Mouse (Mus musculus) cerebellum, adult 11-12 months (tissue): Measurements from ENCODE around the gene Phpt1.

Source experiments
- DNase-seq: peaks from one replicate; pipeline ENCODE4 v3.0.0; 2022

The Phpt1 gene

DNA sequence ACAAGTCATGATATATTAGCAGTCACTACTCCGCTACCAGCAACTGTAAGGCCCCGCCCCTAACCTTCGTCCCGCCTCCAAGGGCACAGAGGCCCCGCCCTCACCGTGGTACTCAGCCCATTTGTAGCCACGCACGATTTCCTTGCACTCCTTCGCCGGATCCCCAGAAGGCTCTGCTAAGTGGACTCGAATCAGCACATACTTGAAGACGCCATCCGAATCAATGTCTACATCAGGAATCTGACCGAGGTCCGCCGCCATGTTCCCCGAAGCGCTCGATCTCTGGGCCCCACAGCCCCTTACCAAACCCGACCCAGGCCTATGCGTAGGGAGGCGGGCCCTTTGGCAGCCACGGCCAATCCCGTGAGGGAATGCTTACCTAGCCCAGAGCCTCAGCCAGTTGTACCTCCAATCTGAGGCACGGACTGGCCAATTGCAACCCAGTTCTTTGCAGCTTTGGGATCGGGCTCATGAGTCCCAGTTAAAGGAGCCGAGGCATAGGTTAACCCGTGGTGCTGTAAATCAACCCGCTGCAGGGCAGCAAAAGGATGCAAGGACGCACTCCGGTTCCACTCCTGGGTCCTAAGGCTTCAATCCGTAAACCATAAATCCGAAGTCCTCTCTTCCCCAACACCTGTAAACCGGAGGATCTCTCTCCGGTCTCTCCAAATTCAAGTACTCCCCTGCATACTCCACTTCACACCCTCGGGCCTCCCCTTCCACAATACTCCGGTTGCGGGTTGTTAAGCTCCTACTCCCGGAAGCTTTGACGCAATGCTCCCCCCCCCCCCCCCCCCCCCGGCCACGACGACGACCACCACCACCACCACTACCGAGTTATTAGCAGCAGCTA is at the start of gene Phpt1, which contains the start of gene Mamdc4:
TSS of gene Phpt1 (minus strand) at position 646 of the 853 bp plus-strand sequence.
TSS of gene Mamdc4 (minus strand) at position 267 of the 853 bp plus-strand sequence.
- peak; percentile 96 for DNase-seq

DNA sequence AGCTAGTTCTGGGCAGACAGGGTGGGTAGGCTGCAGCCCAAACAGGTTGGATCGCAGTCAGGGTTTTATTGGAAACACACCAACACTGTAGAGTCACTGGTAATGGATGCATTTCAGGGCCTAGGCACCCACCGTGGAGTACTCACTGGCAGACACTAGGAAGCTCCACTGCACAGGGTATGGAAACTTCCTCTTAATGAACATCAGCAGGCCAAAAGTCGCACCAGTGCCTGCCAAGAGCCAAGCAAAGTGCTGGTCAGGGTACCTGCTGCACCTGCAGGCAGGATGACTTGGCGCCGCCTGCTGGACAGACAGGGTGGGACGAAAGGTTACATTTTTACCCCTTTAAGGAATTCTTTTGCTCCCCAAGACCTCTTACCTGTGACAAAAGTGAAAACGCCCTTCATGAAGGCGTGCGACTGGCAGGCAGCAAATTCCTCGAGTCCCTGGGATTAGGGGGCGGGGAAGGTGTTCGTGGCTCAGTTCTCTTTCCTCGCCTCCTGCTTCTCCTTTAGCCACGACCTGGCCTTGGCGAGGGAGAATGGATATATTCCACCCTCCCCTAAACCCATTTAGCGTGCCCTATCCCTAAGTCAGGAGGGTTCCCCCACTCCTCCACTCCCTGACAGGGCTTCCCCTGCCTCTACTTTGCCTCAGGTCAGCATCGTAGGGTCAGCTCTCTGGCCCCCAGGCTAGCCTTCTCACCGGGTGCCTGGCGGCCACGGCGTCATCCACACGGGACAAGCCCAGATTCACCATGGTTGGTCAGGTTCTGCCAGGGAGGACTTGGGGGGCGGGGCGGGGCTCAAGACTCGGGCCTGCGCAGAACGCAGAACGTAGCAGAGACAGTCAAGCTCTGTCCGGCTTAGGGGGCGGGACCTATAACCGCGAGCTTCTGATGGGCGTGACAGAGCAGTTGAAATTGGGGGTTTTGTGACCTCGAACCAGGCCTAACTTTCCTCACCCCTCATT is 46.5 kb upstream of the Phpt1 start, which contains the start of gene Tmem141:
TSS of gene Tmem141 (minus strand) at position 777 of the 972 bp plus-strand sequence.
- peak; percentile 94 for DNase-seq

DNA sequence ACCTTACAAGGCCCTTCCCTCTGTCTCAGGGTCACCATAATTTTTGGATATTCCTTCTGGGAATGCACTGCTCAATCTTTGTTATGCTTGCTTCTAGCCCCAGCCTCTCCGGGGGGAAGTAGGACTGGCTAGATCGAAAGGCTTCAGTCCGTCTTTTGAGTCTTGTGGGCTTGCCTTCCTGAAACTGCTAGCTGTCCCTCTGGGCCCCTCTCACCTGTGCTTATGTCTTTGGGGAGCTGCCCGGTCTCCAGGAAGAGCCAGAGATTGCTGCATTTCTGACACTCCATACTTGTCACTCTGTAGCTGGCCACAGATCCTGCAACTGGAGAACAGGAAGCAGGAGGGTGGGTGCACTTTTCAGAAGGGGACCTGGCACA is 45.8 kb upstream of the Phpt1 start:
- no peak for DNase-seq

DNA sequence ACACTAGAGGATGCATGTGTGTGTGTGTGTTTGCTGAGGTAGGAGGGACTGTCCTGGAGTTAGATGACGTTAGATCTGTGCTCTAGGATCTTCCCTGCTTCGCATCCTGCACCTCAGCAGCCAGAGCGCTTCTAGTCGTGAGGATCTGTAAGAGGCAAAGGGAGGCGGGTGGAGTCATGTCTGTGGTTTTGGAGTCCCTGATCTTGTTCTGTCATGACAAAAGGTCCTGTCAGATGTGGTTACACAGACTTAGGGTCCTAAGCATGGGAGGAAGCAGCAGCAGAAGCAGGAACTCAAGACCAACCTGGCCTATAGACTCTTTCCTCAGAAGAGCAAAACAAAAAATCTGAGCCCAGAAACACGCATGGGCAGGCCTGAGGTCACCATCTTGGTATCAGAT is 45.4 kb upstream of the Phpt1 start:
- DNase-seq: no peak

DNA sequence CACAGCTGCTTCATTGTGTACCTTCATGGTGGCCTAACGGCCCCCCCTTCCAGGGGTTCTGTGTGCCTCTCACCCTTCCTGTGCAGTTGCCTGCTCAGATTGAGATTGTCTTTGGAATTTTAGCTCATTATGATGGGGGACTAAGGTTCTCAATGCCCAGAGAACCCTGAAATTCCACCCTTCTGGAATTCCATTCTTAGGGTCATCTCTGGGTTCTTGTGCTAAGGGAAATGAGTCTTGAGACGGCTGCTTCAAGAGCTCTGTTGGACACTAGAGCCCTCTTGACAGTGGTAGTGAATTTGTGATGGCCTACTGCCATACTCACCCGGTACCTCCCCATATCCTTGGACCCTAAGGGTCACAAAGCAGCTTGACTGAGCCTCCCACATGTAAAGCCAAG is 42.6 kb upstream of the Phpt1 start, which contains the start of gene Ccdc183:
TSS of gene Ccdc183 (minus strand) at position 101 of the 400 bp plus-strand sequence.
- no peak for DNase-seq

DNA sequence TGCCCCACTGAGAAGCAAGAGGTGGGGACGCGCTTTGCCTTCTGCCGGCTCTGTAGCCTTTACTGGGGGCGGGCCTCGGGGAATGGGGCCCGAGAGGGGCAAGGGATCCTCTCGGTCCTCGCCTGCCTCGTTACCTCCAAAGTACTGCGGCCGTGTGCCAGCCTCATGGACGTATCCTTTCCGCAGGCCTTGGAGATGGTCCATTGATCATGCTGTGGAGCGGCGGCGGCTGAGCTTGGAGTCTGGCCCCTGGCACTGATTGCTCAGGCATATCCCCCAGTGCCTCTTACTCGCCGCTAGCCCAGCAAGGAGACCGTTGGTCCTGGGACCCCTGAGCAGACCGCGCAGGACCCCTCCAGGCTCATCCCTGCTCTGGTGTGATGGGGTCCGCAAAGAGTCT is 41.4 kb upstream of the Phpt1 start:
- DNase-seq: peak; percentile 15

DNA sequence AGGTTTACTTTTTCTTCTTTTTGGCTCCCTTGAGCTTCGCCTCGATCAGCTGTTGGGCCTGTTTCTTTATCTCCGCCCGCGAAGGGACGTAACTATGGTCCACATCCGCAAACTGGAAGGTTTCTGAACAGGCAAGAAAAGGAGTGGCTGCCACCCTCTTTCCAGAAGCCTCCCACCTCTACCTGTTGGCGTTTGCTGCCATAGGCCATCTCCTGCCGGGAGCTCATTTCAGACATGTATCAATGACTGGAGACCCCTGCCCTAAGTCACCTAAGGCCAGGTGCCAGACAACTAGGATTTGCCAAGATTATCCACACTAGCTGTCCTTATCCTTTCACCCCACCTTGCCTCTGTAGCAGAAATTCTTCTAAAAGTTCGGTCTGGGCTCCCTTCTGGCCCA is 33.6 kb upstream of the Phpt1 start:
- DNase-seq: peak; percentile 65

DNA sequence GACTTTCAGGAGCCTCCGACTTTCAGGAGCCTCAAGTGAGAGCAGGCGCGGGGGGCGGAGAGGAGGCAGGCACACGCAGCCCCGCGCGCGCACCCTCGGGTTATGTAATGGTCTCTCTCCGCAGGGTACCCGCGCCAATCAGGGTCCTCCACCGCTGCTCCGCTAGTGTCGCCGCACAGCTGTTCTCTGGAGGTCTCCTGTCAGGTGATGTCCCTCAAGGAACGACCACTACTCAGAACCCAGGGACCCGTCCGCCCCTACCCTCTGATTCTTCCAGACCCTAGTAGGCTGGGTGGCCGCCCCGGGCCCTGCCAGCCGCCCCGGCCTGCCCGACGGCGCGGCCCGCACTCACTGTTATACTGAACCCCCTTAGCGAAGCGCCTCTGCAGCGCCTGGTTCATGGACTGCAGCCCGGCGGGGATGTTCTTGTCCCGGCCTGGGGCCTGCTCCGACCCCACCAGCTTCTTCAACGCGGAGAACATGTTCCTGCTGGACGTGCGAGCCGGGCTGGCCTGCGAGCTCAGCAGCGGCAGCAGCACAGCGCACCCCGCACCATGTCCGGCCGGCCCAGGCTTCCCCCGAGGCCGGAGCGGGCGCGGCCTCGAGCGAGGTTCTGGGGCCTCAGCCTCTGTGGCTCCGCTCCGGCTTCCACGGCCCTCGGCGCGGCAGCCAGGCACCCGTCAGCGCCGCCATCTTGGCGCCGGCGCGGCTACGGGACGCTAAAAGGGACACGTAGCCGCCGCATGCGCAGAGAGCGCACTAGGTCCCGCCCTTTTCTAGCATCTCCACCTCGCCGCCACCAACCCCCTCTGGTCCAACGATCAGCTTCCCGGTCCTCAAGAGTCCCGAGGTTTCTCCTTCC is 33.0 kb upstream of the Phpt1 start, which contains the start of gene Rabl6:
TSS of gene Rabl6 (minus strand) at position 761 of the 862 bp plus-strand sequence.
- DNase-seq: peak; percentile 89

DNA sequence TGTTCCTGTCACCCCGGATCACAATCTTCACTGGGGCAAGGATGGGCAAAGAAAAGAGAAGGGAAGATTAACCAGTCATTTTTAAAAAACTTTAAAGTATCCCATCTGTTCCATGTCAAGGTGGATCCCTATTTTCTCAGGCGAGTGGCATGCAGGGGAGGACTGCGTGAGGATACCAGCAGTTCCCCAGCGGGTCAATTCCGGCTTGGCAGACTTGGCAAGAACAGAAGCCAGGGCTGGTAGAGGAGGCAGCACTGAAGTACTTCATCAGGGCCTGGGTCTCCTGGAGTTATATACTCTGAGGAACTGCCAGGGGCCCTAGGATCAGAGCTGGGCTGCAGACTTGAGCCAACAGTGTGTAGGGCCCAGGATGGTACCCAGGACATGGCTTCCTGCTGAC is 27.5 kb upstream of the Phpt1 start:
- no peak for DNase-seq

DNA sequence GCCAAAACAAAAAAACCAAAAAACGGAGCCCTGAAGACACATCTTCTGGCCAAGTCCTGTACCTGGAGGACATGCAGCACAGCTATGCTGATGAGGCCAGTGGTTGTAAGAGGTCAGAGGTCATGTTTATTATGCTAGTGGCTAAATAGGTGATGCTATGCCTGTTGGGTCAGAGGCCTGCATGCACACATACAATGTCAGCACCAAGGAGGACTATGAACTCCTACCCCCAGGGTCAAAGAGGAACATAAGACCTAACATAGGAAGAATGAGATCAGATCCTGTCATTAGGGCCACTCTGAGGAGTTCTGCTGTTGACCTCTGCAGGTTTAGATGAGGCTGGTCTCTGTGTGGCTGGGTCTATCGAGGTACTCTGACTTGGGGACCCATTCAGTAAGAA is 25.0 kb upstream of the Phpt1 start:
- DNase-seq: no peak

DNA sequence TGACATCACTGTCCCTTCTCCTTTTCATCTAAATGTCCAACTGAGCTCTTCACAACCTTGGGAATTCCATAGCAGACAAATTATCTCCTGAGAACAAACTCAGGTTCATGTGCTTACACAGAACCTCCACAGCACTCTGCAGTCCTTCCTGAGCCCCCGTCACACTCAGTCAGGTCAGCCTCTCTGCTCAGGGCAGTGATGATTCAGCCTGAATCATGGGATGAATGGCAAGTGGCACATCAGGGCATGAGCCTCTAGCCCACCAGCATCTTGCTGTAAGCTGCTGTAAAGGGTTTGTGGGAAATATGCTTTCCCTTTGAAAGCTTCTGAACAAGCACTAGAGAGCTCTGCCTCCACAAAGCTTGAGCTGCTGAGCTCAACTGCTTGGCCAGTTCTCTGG is 23.7 kb upstream of the Phpt1 start:
- no peak for DNase-seq

DNA sequence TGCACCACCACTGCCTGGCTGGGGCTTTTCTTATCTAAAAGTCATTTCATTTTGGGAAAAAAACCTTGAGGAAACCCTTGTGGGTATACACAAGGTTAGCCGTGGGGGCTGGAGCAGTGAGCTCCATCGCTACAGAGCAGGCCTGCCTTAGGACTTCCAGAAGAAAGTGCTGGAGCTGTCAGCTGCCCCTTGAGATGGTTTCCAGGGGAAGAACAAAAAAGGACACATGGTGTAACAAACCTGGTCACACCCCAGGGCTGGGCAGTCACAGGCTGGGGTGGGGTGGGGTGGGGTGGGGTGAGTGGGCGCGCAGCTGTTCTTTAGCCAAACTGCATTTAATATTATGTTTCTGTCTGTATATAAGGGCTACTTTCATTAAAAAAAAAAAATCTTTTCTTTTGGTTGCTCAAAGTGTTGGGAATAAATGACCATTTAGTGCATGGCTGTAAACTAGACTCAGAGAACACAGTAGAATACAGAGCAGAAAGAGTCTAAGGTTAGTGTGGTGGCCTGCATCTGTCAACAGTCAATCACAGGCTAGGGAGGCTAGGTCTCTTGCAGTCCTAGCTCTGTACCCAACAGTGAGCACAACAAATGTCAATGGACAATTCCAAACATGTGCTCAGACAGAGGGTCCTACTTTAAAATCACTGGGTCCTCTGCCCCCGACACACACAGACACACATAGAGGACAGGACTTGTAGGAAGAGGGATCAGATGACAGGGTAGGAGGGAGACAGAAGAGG is 21.9 kb upstream of the Phpt1 start:
- DNase-seq: no peak

DNA sequence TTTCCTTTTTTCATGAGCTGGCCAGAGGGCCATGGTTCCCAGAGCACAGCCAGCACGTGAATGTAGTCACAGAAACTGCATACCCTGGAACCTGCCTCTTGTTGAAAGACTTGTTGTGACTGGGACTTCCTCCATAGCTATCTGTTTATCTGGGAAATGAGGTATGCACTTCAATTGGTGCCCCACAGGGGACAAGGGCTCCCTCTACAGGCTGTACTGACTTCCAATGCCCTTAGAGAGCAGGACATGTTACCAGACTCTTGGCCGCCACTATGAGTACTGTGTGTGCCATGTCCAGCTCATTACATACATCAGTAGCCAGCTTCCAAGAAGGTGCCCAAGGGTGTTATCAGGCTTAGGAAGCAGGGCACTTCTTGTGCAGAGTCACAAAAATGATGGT is 16.8 kb upstream of the Phpt1 start:
- DNase-seq: no peak

DNA sequence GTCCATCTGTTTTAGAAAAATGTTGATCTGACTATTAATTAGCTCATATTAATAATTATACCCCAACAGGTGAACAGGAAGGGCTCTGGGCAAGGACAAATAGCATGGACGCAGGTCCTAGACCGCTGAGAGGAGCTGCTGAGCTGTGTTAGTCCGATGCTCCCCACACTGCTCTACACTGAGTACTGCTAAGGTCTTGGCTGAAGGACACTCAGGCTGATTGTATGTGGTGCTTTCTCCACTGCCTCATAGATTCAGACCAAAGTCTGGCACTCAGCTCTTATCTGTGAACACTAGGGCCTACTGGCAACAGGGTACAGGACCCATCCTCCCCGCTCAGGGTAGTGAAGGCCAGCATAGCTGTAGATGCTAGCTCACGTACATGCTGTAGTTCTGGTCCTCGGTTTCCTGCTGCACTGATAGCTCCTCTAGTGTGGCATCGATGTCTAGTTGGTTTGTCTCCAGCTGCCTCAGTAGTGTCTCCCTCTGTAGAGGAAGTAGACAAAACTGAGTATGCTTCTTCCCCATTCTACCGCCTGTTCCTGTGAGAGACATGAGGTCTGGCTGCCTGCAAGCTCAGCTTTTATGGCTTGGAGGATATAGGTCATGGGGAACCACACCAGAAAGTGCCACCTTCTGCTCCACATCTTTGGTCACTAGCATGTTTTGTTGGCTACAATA is 13.3 kb upstream of the Phpt1 start:
- DNase-seq: no peak

DNA sequence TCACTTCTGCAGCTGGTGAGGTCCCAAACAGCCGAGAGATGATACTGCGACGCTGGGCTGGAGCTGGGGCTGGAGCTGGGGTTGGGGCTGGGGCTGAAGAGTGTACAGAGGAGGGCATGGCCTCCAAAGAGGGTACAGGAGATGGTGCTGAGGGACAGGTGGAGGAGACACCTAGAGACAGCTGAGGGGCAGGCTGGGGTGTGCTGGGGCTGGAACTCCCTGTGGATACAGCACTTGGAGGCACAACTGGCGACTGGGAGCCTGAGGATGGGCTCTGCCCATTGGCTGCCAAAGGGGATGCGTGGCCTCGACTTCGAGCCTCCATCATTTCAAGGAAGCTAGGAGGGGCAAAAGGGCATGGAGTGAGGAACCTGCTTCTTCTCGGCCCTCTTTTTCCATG is 12.3 kb upstream of the Phpt1 start:
- no peak for DNase-seq

DNA sequence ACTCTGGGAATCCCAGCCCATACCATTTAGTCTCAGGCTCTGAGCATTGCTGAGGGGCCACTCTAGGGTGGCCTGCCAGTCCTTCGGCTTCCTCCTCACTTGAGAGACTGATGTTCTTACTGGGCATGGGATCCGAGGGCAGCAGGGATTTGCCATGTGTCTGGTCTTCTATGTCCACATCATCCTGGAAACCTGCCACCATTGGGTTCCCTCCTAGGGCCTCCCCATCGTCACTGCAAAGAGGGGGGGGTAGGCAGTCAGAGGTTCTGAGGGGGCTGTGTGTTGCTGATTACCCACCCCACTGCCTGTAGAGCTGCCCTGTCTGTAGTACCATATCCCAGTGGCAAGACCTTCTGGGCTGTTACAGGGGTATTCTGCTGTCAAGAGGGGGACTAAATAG is 10.6 kb upstream of the Phpt1 start:
- peak; percentile 54 for DNase-seq

DNA sequence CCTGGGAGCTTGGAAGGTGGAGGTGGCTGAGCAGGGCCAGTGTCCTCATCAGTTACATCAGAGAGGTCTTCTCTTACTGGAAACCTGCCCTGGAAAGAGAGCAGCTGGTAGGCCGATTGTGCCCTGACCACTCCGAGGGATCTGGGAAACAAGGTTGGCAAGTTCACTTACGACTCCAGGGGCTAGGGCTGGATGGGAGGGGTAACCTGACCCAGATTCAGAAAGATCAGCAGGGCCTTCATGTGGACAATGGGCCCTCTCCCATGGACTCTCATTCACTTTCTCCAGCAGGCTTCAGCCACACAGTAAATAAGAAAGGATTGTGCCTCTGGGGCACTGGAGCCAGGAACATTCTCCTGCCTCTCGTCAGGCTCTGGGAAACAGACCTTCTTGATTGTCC is 9.8 kb upstream of the Phpt1 start:
- peak; percentile 50 for DNase-seq

DNA sequence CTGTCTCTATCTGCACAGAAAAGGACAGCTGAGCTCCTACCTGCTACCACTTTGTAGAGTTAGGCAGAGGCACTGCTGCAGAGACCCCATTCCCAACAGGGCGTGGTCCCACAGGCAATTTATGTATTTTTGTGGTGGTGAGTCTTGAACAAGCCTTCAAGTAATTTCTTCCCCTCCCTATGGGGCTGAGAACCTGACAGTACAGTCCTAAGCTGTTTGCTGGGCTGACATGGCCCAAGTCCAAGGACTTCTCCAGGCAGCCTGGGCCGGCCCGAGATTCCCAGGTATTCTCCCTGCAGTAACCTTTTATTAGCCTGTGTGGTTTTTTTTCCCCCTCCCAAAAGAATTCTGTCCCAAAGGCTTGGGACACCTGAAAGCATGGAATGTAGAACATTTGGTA is 9.1 kb upstream of the Phpt1 start:
- DNase-seq: peak; percentile 63

DNA sequence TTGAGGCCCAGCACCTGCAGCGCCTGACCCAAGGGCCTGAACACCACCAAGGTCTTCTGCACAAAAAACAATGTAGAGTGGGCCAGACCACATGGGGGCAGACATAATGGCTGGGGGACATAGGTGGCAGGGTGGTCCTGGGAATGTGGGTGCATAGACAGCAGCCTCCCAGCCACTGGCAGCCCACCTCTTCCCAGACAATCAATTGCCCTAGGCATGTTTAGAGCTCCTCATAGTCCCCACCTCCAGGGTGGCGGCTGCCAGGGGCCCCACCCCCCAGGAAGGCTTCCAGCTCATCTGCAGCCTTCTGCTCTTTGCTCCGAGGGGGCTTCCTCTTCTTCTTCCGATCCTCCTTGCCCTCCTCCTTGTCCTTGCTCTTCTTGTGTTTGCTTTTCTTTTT is 8.5 kb upstream of the Phpt1 start:
- DNase-seq: peak; percentile 68

DNA sequence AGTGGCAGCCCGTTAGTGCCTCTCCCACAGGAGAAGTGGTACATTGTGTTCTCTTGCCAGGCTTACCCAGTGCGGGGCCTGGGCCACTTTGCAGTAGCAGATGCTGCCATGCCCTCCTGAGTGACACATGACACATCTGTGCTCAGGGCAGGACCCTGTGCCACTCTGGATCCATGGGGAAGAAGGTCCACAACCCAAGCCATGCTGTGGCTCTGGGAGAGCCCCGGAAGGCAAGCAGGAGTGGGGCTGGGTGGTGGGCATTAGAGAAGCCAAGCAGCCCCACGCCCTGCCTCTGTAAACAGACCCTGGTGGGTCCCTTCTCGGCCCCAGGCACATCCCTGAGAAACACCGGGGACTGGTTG is 8.1 kb upstream of the Phpt1 start:
- peak; percentile 71 for DNase-seq

DNA sequence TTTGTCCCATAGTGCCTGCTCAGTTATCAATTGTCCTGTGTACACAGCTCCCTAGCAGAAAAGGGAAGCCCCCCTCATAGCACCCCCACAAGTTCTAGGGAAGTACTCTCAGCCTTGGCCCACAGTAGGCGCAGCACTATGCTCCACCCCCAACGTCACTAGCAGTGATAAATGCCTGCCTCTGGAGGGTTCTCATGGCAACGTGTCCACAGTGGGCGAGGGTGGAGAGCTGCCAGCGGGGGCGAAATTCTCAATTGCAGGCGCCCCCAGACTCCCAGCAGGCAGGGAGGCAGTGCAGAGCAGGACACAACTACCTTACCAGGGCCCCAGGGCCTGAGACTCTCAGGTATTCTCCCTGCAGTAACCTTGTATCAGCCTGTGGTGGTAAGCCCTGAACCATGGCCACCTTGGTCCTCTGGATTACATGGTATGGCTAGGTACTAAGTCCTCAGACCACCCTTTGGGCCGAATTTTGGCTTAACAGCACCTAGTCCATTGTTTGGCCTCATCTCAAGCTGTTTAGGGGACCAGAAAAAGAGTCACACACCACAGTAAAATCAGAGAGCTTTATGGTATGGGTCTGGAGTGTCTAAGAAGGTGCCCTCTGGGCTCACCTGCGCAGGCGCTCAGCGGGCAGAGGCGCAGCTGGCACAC is 7.6 kb upstream of the Phpt1 start:
- peak; percentile 79 for DNase-seq
